Mouse (Mus musculus) spleen, adult 2 months (tissue): ENCODE results near the gene Nckap5. TPM values are rescaled to one million over a fixed set of nuclear protein-coding genes. Genes with fewer than 3 reads are reported as not detected.

Experiments
- DNase-seq, 2 experiments: peaks; one replicate each; pipeline versions ENCODE4 v3.0.0 to v3.0.0-alpha.2; 2012 to 2021; ENCODE audit warnings: low spot score in 2 of 2, low read depth in 1 of 2
- H3K27ac ChIP-seq: fragments of 200-500 bp; 2 replicates; pipeline ENCODE4 v1.5.1; 2012; ENCODE audit warnings: low read length, inconsistent platforms; ENCODE audit not compliant: insufficient read depth
- H3K27me3 ChIP-seq: fragments of 200-500 bp; 2 replicates; pipeline ENCODE4 v1.6.1; 2012; ENCODE audit warnings: mild to moderate bottlenecking, moderate library complexity, low read length, inconsistent platforms; ENCODE audit not compliant: control insufficient read depth, insufficient read depth
- H3K36me3 ChIP-seq: fragments of 200-500 bp; 2 replicates; pipeline ENCODE4 v1.6.1; 2012; ENCODE audit warnings: mild to moderate bottlenecking, low read length, inconsistent platforms; ENCODE audit not compliant: control insufficient read depth, insufficient read depth
- H3K4me1 ChIP-seq: fragments of 200-500 bp; 2 replicates; pipeline ENCODE4 v1.6.1; 2011; ENCODE audit warnings: inconsistent platforms; ENCODE audit not compliant: control insufficient read depth, insufficient read depth, insufficient read length
- H3K4me3 ChIP-seq: fragments of 200-500 bp; 2 replicates; pipeline ENCODE4 v1.5.1; 2011; ENCODE audit warnings: mild to moderate bottlenecking, inconsistent platforms; ENCODE audit not compliant: insufficient read depth, insufficient read length; ENCODE audit errors: extremely low read depth
- CTCF ChIP-seq: fragments of 200-500 bp; IDR thresholded peaks from 2 replicates; pipeline ENCODE4 v1.5.1; 2011; ENCODE audit warnings: mild to moderate bottlenecking, inconsistent platforms; ENCODE audit not compliant: insufficient read depth, insufficient read length, insufficient replicate concordance; ENCODE audit errors: extremely low read depth
- POLR2A ChIP-seq: fragments of 200-500 bp; IDR thresholded peaks from 2 replicates; pipeline ENCODE4 v1.6.1; 2011; ENCODE audit warnings: low read depth, low read length, inconsistent platforms
- WGBS: fragments of 180-500 bp; shearing (Covaris S2); methylation state at CpG from one replicate; pipeline ENCODE4 v1.1.7; 2018; 5-methylcytosine and 5-hydroxymethylcytosine counted together
- polyA plus RNA-seq: library from polyadenylated mRNA; depleted of rRNA; stranded (reverse); fragments of >200 nt; gene quantifications from 2 replicates; pipeline ENCODE4 v1.2.3, GENCODE M21; 2012

Nckap5 gene
- polyA plus RNA-seq, 1 experiment, result 0.26 TPM

DNA sequence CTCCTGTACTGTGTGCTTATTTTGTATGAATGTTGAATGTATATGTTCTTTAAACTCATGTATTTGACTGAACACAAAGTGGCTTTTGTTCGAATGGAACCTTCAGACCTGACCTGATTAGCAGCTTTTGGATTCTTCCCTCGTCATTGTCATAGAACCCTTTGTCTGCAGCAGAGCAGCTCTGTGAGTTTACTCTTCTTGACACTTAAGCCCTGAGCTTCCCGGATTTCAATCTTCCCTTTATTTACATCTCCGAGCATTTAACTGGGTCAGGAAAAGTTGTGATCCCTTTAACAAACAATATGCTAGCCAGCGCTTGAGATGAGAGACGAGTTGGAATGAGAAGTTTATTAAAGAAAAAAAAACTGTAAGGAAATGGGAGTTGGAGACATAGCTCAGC is 18.9 kb upstream of the Nckap5 start:
- Histone ChIP-seq H3K36me3 (no peaks in the 10 kb centered on the region), H3K27me3 (no peaks in the 10 kb centered on the region), H3K27ac (no peak overlapping the region), H3K4me3 (no peak overlapping the region), H3K4me1 (no peaks in the 10 kb centered on the region)
- DNase-seq, result no peak
- WGBS, result 85% methylated on average over 6 of the region's 6 CpGs
- no peak for TF ChIP-seq POLR2A

DNA sequence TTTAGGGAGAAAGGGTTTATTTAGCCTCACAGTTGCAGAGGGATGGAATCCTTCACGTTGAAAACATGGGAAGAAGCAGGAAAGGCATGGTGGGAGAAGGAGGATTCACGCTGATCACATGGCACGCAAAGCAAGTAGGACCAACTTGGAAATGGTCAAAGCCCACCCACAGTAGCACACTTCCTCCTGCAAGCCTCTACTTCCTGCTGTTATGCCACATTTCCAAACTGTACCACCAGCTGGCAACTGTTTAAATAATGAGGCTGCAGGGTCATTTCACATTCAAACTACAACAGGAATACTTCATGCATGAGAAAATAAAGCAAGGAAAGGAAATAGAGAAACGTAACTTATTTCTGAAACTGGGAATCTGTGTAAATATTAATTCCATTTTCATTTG is 15.7 kb upstream of the Nckap5 start:
- no peaks in the 10 kb centered on the region for H3K36me3 ChIP-seq
- TF ChIP-seq POLR2A (no peak), CTCF (no peak)
- 14% methylated on average over 4 of the region's 4 CpGs for WGBS
- H3K4me1 ChIP-seq, result no peaks in the 10 kb centered on the region
- no peak overlapping the region for H3K27ac ChIP-seq
- no peak overlapping the region for H3K4me3 ChIP-seq
- no peaks in the 10 kb centered on the region for H3K27me3 ChIP-seq
- DNase-seq, result no peak

DNA sequence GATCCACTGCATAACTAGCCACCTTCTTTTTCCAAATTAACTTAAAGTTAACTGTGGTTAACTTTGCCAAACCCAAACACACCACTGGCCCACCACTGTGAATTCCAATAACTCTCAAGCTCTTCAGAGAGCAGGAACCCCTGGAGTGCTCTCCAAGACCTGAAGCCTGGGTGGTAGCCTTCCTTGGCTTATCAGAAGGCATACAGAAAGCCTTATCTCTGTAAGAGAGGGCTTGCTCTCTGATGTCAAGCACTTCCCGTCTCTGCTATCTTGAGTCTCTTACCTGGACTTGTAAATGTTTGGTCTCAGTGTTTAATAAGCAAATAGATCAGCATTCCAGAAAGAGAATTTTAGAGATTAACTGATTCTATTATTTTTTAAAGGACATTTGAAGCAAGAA is 2.3 kb upstream of the Nckap5 start:
- TF ChIP-seq POLR2A (no peak), CTCF (no peak)
- H3K27me3 ChIP-seq, result 0 out of 2 replicates have a peak, but pooled peaks cover 1% of the 10 kb centered on the region
- no peak overlapping the region for H3K4me3 ChIP-seq
- DNase-seq, result no peak
- WGBS, result 85% methylated on average over 1 of the region's 1 CpGs
- no peak overlapping the region for H3K27ac ChIP-seq
- no peaks in the 10 kb centered on the region for H3K4me1 ChIP-seq
- H3K36me3 ChIP-seq, result no peaks in the 10 kb centered on the region

DNA sequence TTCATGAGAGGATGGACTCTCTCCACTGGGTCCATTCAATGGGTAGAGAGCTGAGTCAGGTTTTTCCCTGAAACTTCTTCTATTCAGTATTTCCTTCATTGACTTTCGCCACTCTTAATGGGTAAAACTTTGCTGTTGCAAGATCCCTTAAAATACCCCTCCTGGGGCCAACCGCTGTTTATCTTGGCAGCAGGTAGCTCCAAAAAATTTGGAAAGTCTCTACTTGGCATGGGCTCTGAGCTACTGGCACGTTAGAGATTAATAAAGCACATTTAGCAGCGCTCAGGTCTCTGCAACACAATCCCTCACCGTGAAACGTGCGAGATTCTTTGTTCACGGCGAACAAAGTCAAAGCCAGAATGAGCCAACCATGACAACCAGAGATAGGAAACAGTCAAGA is 1.6 kb downstream of the Nckap5 start:
- no peak for TF ChIP-seq POLR2A
- TF ChIP-seq CTCF, result no peak
- H3K4me1 ChIP-seq, result no peaks in the 10 kb centered on the region
- H3K36me3 ChIP-seq, result no peaks in the 10 kb centered on the region
- H3K4me3 ChIP-seq, result no peak overlapping the region
- WGBS, result 88% methylated on average over 9 of the region's 9 CpGs
- no peak overlapping the region for H3K27ac ChIP-seq
- 0 out of 2 replicates have a peak, but pooled peaks cover 1% of the 10 kb centered on the region for H3K27me3 ChIP-seq
- DNase-seq, result no peak

DNA sequence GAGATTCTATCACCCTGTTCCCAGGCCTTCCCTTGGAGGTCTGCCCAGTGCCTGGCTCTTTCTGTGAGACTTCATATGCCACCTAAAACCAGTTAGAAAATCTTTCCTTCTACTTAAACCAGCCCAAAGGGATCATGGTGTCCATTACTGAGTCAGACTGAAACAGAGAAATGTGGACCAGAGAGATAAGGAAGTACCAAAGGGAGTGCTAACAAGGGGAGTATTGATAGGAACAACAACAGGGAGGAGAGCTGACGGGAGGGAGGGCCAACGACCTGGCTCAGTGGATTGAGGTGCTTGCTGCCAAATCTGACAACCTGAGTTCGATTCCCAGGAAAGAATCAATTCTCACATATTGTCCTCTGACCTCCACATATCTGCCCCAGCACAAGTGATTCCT is 5.8 kb downstream of the Nckap5 start:
- no peak for TF ChIP-seq CTCF
- no peak for TF ChIP-seq POLR2A
- DNase-seq, result no peak
- no peaks in the 10 kb centered on the region for H3K36me3 ChIP-seq
- no peak overlapping the region for H3K4me3 ChIP-seq
- H3K27me3 ChIP-seq, result 0 out of 2 replicates have a peak, but pooled peaks cover 1% of the 10 kb centered on the region
- 51% methylated on average over 3 of the region's 3 CpGs for whole genome bisulfite sequencing
- no peak overlapping the region for H3K27ac ChIP-seq
- H3K4me1 ChIP-seq, result no peaks in the 10 kb centered on the region

DNA sequence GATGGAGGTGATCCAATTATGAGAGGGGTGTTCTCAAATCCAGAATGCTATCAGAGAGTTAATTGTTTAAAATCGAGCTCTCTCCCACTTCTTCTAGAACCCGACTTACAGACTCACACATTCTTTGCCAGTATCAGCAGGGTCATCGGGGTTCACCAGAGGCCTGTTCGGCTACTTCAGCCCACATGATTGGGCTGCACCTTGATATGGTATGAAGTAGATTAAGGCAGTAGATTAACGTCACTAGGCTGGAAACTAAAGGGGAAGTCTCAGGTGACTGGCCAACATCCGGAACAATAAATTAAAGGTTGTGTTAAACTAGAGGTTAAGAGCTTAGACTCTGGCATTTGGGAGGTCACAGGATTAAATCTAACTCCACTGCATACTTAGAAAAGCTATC is 8.4 kb downstream of the Nckap5 start:
- 73% methylated on average over 6 of the region's 6 CpGs for WGBS
- no peak overlapping the region for H3K27ac ChIP-seq
- H3K36me3 ChIP-seq, result no peaks in the 10 kb centered on the region
- no peaks in the 10 kb centered on the region for H3K27me3 ChIP-seq
- TF ChIP-seq POLR2A (no peak), CTCF (no peak)
- no peak overlapping the region for H3K4me3 ChIP-seq
- H3K4me1 ChIP-seq, result peaks cover 4% of the 10 kb centered on the region; the same call in 1 of the 2 replicates
- DNase-seq, result no peak

DNA sequence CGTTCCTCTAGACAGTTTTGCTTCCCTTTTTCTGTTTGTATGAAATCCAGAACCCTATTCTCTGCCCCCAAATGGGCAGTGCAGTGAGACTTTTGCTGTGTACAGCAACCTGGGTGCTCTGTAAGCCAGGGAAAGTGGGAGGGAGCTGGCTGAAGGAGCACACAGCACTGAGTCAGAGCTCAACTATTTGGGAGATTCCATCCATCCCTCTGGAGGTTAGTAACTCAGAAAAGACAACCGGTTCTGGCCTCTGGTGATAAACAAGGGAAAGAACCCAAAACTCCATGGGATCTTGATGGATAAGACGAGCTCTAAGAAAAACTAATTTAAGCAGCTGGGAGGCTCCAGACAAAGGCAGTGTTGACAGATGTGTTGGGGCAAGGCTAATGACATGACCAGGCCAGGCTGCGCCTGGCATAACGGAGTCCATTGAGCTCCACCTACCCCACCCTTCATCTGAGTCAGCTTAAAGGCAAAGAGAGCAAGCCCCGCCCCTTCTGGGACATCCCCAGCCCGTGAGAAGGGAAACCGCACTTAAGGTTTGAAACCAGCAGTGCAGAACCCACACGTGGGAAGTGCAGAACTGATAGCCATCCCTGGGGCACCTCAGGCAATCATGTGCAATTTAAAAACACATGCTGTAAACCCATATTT is 13.1 kb downstream of the Nckap5 start:
- no peak overlapping the region for H3K4me3 ChIP-seq
- 11% methylated on average over 9 of the region's 9 CpGs for WGBS
- peaks cover 5% of the 10 kb centered on the region; the same call in 1 of the 2 replicates for H3K4me1 ChIP-seq
- DNase-seq, result peak; percentile 45 to 63
- no peaks in the 10 kb centered on the region for H3K27me3 ChIP-seq
- no peak for TF ChIP-seq CTCF
- no peak for TF ChIP-seq POLR2A
- no peaks in the 10 kb centered on the region for H3K36me3 ChIP-seq
- H3K27ac ChIP-seq, result no peak overlapping the region
